In genomic region chr4:119225719-119226118, GRCm38 (mm10) we compare ENCODE assay signal across 35 mouse cellular contexts. TPM values are rescaled to one million over a fixed set of nuclear protein-coding genes. Genes with fewer than 3 reads are reported as not detected.
"Had no signal": no experiment of that assay in that cellular context is flagged by ENCODE, and none has a peak within 500 bp of the region (broad histone marks: within the 10 kb centered on the region; RNA-seq: fewer than 3 reads in every experiment).

No protein-coding gene starts in this region.

- H3K4me1 ChIP-seq: heart, embryonic 10.5 days; heart, embryonic 12.5 days; hindbrain, embryonic 10.5 days; hindbrain, embryonic 13.5 days; hindbrain, embryonic 15.5 days; kidney, embryonic 15.5 days; limb, embryonic 13.5 days; limb, embryonic 15.5 days had no signal

- H3K4me2 ChIP-seq: heart, embryonic 12.5 days; hindbrain, embryonic 13.5 days; hindbrain, embryonic 15.5 days; kidney, embryonic 15.5 days; limb, embryonic 13.5 days; limb, embryonic 15.5 days; liver, embryonic 15.5 days had no signal

- ATAC-seq: hindbrain, postnatal 0 days; intestine, embryonic 16.5 days had no signal

- DNase-seq: gastrocnemius, adult 2 months; gastrocnemius, postnatal 10 days; gastrocnemius, postnatal 25 days; heart, adult 18-20 months; heart, postnatal 10 days; heart, postnatal 4 days; kidney, adult 11 months; kidney, adult 2 months; kidney, adult 9 months; kidney, postnatal 14 days; kidney, postnatal 36 days; layer of hippocampus, adult 9-11 months; layer of hippocampus, postnatal 36 days; left cerebral cortex, postnatal 4 days had no signal

- H3K9ac ChIP-seq: heart, embryonic 12.5 days; hindbrain, embryonic 13.5 days; hindbrain, embryonic 15.5 days; kidney, embryonic 15.5 days; limb, embryonic 13.5 days; limb, embryonic 15.5 days; liver, embryonic 15.5 days had no signal

- H3K4me3 ChIP-seq: gastrocnemius, adult 2 months; heart, embryonic 10.5 days; heart, embryonic 12.5 days; hindbrain, embryonic 10.5 days; hindbrain, embryonic 13.5 days; hindbrain, embryonic 15.5 days; kidney, embryonic 15.5 days; limb, embryonic 13.5 days; limb, embryonic 15.5 days; liver, embryonic 15.5 days had no signal

- H3K27ac ChIP-seq: gastrocnemius, adult 2 months; heart, embryonic 10.5 days; hindbrain, embryonic 10.5 days; hindbrain, embryonic 13.5 days; hindbrain, embryonic 15.5 days; hindbrain, postnatal 0 days; kidney, embryonic 15.5 days; kidney, postnatal 0 days; limb, embryonic 13.5 days; limb, embryonic 15.5 days; liver, embryonic 15.5 days had no signal

- H3K9me3 ChIP-seq: heart, embryonic 10.5 days; heart, embryonic 12.5 days; hindbrain, embryonic 10.5 days; hindbrain, embryonic 13.5 days; hindbrain, embryonic 15.5 days; kidney, embryonic 15.5 days; limb, embryonic 13.5 days; limb, embryonic 15.5 days; liver, embryonic 15.5 days had no signal

- H3K27me3 ChIP-seq: heart, embryonic 12.5 days; hindbrain, embryonic 13.5 days; hindbrain, embryonic 15.5 days; kidney, embryonic 15.5 days; limb, embryonic 13.5 days; limb, embryonic 15.5 days; liver, embryonic 15.5 days had no signal

RNA-seq across cellular contexts. Expression of gene Tmem269, which starts 7.7 kb away (rescaled TPM):
- total RNA-seq: gastrocnemius, adult 2 months; gastrocnemius, postnatal 10 days; gastrocnemius, postnatal 4 days; granulocyte monocyte progenitor cell, adult 5-6 weeks; heart, adult 18-20 months; heart, adult 8-10 months; heart, postnatal 10 days; heart, postnatal 25 days; heart, postnatal 4 days had no signal
- polyA plus RNA-seq: heart, embryonic 10.5 days; heart, embryonic 12.5 days; intestine, embryonic 14.5 days; intestine, embryonic 16.5 days; kidney, embryonic 15.5 days; limb, embryonic 11.5 days; limb, embryonic 15.5 days; liver, embryonic 15.5 days had no signal

RNA-seq across cellular contexts. Expression of gene Cldn19, which starts 29.5 kb away (rescaled TPM):
- total RNA-seq: granulocyte monocyte progenitor cell, adult 5-6 weeks; heart, adult 18-20 months; heart, adult 8-10 months had no signal
- polyA plus RNA-seq: heart, embryonic 10.5 days; heart, embryonic 12.5 days; heart, embryonic 14.5 days; heart, embryonic 16.5 days; intestine, embryonic 14.5 days; large intestine, adult 2 months; liver, embryonic 15.5 days had no signal
